Mouse (Mus musculus) CD4-positive helper T cell, adult 2 months (primary cell): ENCODE results near the gene Abce1.
"Not testable (repeated sequence)": the region's sequence is repeated elsewhere in the genome, so short reads cannot be mapped to it uniquely, and the experiment has no call there.

Source experiments
- DNase-seq: peaks from one replicate; pipeline ENCODE4 v3.0.0-alpha.2; 2012; ENCODE audit warnings: low read depth, missing footprints, low spot score

Gene Abce1

DNA sequence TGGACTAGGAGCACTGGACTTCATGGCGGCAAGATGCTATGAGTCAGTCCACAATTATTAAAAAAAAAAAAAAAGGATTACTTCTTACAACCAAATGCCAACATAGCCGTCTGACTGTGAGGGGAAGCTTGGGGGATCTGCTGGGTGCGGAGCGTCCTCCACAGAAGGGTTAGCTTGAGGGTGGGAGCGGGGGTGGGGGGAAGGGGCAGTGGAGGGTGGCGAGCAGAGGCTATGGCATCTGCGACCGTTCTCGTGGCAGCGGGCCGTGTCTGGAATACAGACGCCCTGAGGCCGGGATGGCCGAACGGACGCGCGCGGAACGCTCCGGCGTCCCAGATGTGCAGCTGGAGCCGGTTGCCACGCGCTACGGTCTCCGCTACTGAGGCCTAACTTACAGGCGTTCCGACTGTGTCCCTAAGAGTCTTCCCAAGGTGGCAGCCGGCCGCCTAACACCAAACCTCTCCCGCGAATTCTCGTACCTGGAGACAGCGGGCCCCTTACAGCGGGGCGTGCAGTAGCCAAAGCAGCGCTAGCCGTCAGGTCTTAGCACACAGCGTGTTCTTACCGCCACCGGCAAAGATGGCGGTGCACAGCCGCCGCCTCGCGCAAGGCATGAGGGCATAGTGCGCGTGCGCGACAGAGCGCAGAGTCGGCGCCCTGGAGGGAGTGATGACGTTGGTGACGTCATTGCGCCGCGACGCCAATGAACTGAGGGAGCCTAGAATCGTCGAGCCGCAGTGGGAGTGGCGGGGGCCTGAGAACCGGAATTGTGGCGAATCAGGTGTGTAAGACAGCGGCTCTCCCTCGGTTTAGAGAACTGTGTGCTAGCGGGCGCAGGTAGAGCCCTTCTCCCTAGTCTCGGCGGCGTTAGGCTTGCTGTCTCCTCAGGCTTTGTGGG, at the start of gene Abce1, which contains the start of gene Anapc10:
Abce1 (minus strand) TSS at position 677 of the 898 bp plus-strand sequence.
Anapc10 (plus strand) TSS at position 757 of the 898 bp plus-strand sequence.
- peak; percentile 99 for DNase-seq

DNA sequence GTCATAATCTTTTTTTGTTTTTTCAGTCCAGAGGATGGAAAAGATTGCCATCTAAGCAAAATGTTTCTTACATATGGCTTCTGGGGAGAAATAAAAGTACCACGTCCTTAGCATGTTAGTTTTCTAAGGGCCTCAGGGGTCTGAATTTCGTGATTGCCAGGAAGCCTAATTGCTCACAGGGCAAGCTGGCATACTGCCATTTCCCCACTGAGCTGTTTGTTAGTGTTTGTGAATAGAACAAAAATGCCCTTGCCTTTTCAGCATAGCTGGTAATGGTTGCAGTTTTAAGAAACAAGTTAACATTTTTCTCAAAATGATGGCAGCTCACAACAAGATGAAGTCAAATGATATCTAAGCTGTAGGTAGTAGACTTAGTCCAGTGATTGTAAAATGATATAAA, 38.8 kb upstream of the Abce1 start:
- no peak for DNase-seq

DNA sequence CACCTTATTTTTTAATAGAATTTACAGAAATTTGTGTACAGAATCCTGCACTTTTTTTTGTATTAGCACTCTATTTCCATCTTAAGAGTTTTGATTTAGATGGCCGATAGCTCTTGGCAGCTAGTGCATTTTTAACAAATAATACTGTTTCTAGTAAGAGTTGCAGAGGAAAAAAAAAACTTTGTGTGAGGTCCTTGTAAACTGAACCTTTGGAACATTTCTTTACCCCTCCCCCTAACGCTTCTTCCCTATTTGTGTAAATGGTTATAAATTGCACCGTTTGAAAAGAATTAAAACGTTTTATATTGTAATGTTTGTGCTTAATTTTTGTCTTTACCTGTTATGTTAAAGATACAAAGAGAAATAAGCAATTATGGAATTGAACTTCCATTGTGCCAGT, 37.1 kb upstream of the Abce1 start:
- DNase-seq: no peak

DNA sequence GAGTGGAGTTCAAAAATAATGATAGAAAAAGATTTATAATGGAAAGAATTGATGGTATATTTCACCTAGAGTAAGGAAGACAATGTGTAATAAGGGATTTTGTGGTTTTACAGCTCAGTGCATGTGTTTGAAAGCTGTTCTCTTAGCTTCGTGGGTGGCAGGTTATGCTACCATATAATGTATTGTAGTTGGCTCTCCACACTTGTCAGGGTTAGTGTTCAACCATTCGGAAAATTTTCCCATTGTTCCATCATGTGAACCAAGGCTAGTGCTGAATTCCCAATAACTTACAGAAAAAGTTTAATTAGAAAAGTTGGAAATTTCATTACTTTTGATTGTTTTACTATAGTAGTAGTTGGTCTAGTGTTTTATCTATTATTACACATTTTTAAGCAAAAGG, 36.6 kb upstream of the Abce1 start:
- no peak for DNase-seq

DNA sequence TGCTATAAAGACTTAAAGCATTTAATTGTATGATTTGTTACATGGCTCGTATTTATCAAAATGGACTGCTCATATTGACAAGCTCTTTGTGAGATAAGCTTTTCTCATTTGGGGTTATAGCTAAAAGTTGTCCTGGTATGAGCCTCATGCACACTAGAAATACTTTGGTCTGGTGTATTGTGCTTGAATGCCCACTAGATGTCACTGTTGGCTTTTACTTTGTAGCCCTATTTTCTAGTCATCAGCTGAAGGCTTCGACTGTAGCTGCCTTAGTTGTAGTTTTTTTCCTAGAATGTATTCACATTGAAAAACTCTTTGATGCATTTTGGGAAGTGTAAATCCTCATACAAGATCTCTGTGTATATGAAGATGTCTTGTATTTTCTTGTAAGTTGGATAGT, 22.8 kb upstream of the Abce1 start:
- peak; percentile 61 for DNase-seq

DNA sequence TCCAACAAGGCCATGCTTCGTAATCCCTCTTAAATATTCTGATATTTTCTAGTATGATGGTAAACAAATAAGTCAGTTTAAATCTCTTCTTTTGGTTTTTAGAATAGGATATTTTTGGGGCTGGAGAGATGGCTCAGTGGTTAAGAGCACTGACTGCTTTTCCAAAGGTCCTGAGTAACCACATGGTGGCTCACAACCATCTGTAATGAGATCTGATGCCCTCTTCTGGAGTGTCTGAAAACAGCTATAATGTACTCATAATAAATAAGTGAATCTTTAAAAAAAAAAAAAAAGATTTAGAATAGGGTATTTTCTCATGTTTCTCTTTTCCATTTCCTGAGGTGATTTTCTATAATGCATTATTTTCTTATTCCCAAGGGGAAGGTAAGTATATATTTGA, 16.4 kb upstream of the Abce1 start:
- DNase-seq: no peak

DNA sequence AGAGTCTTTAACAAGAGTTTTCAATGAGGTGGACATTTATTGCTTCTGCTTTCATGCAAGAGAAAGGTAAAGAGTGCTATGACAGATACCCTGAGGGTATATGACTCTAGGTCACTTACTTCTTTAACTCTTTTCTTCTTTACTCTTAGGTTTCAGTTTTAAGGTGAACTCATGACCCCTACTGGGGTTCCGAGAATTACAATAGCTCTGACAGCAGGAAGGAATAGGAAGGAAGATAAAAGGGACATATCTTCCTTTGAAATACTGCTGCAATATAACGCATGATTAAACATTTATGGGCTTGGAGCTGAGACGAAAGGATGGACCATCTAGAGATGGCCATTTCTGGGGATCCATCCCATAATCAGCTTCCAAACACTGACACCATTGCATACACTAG, 13.0 kb upstream of the Abce1 start:
- DNase-seq: peak; percentile 32

DNA sequence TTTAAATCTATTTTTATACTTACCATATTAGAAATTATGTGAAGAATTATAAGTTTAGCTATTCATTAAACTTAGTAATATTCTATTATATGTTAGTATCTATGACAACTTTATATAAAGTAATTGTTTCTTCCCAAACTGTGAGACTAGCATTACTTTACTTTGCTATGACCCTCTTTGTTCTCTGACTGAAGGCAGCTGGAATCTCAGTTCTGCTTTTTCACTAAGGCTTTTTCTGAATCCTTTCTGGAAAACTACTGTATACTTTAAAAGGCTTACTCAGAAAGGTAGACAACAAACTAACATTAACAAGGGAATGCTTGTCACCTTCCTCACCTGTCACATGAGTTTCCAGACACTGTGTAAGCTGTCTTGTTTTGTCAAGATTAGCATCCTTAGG, 11.8 kb upstream of the Abce1 start:
- no peak for DNase-seq

DNA sequence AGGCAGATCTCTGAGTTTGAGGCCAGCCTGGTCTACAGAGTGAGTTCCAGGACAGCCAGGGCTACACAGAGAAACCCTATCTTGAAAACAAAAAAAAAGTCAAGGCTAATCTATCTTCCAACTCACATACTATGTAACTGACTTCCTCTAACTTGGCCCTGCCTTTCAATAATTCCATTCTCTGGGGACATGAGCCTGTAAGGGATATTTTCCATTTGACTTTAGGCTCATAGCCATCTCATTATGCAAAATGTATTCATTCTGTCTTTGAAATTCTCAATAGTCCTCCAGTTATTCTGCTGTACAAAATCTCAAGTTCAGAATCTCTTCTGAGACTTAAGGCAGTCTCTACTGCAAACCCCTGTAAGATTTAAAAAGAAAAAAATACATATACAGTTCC, 10.0 kb upstream of the Abce1 start:
- DNase-seq: no peak

DNA sequence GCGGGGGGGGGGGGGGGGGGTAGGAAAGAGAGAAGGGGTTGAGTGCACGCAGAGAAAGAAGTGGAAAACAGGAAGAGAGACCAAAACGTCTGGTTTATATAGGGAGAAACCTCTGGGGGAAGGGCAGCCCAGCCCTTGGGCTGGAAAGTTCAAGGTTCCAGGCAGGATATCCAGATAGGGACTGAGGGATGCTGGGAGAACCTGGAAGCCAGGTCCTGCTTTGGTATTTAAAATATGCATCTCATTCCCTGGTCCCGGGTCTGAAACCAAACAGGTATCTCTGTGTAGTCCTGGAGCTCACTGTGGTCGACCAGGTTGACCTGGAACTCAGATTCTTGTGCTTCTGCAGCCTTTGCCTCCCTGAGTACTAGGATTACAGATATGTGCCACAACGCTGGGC, 1.1 kb upstream of the Abce1 start:
- DNase-seq: no peak

DNA sequence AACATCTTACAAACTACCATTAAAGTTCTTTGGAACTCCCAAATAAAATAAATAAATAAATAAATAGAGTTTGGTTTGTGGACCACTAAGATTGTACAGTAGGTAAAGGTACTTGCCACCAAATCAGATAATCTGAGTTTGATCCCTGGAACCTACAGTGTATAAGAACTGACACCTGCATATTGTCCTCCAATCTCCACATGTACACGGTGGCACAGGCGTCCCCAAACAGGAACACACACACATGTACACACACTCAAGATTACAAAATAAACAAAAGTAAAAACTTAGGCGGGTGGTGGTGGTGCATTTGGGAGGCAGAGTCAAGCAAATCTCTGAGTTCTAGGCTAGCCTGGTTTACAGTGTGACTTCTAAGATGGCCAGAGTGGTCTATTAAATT, 4.9 kb downstream of the Abce1 start:
- DNase-seq: no peak

DNA sequence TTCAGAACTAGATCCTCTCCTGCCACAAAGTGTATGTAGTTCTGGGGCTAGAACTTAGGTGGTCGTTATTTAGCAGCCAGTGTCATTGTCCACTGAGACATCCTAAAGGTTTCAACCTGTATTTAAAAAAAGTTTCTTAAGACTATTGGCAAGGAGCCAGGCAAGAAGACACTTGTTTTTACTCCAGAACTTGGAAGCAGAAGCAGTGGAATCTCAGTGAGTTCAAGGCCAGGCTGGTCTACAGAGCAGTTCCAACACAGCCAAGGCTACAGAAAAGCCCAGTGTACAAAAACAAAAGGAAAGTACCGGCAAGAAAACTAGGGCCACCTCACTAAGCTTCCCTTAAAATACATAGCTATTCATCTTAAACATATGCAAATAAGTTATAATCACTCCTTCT, 19.0 kb downstream of the Abce1 start:
- DNase-seq: no peak

DNA sequence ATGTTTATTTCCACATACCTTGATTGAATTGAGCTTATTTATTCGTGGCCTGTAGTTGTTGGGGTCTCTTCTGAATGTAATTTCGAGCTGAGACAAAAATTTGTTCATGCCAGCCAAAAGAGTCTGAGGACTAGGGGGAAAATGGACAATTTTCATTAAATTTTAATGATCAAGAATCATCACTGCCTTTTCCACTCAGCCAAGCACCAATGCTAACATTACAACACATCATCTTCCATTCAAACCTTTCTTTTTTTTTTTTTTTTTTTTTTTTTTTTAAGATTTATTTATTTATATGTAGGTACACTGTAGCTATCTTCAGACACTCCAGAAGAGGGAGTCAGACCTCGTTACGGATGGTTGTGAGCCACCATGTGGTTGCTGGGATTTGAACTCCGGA, 25.6 kb downstream of the Abce1 start:
- not testable (repeated sequence) for DNase-seq

DNA sequence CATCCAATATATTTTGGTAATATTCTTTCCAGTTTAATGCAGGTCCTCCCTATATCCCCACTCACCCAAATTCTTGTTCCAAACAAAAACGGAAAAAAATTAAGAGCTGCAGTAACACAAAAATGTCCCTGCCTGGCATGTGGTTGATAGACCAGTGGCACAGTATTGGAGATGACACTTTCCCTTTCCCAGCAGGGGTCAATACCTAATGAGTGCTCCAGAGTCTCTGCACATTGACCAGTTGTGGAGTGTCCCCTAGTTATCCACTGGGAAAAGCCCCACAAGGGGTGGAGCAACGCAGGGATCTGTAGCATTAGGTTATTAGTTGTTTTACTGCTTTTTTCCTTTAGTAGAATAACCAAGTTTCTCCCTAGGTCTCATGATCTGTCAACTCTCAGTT, 30.6 kb downstream of the Abce1 start:
- no peak for DNase-seq

DNA sequence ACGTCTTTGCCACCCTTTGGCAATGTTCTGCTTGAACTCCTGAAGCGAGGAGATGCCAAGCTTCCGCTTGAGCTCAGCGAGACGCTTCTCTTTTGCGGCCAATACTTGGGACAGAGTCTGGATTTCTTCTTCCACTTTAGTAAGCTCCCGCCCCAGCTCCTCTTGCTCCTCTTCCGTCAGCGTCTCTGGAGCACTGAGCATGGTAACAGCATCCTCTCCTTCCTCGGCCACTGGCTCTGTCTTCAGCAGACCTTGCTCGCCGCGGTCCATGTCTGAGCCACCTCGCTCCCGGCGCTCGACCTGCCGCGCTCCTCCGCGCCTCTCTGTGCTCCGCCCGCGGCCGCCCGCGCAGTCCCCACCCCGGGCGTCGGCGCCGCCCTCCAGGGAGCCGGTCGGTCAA, 31.0 kb downstream of the Abce1 start:
- DNase-seq: peak; percentile 20

DNA sequence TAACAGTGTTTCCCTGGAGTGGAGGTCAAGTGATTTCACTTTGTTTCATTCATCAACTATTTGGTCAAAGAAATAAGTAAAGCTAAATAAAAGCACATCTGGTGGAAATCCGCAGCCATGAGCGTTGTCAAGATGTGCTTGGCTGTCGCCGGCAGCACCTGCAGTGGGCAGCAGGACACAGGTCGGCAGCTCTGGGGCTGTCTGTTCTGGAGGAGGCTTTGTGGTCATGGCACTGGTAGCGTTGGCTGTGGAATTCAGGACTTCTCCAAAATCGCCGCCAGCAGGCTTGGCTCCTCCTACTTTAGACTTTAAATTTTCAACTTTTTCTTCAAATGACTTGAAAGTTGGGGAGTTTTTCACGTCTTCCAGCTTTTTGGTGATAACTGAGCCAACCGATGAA, 31.5 kb downstream of the Abce1 start:
- peak; percentile 13 for DNase-seq

DNA sequence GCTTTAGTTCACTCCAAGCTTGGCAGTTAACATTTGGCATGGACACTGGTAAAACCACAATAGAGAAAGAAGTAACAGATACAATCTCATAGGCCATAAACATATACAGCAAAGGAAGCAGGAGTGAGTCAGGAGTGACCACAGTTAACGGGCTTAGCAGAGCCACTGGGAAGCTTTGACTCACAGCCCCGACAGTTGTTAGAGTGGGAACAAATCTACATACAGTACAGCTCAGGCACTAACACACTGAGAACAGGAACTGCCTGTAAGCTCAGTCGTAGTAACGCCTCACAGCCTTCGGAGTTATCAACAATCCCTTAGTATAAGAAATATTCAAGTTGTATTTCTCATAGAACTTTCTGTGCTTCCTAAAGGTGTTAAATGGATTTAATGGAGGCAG, 32.5 kb downstream of the Abce1 start:
- peak; percentile 63 for DNase-seq

DNA sequence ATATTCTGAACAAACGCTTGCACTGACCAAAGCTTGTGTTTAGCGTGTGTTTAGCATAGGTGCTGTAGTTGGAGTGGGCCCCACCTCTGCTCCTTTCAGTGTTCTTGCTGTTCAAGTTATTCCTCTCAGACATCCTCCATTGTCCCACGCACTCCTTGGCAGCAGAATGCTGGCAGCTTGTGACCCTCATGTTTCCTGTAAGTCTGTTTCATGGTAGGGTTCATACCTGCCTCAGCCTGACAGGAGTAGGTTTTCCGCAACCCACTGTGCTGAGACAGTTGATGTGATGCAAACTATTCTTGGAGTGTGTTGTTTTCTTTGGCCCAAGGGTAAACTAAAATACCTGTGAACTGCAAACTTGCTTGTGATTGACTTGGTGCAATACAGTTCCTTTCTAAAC, 35.1 kb downstream of the Abce1 start:
- no peak for DNase-seq

DNA sequence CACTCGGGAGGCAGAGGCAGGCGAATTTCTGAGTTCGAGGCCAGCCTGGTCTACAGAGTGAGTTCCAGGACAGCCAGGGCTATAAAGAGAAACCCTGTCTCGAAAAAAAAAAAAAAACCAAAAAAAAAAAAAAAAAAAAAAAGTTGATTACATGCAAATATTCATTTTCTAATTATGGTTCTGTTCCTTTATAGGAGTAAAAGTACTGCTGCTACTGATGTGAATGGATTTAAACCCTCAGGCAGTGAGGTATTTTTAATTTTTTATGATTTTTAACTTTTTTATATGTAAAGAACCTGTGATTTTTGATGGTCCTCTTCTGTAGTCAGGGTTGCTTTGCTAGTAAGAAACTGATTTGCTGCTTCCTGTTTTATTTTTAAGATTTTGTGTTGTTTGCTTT, 52.8 kb downstream of the Abce1 start:
- DNase-seq: not testable (repeated sequence)

DNA sequence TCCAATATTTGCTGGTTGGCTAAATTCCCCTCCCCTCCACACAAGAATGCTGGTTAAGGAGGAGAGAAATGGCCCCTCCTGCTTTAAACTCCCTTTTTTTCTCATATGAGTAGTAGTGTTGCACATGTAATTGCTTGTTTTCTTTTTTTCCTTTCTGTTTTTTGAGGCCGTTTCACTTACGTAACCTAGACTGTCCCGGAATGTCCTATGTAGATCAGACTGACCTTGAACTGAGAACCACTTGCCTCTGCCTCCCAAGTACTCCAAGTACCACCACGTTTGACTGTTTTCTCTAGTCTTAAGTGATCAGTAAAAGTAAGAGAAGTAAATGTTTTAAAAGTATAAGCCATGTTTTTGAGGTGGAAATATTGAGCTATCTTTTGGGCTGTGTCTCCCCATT, 57.8 kb downstream of the Abce1 start:
- DNase-seq: no peak

DNA sequence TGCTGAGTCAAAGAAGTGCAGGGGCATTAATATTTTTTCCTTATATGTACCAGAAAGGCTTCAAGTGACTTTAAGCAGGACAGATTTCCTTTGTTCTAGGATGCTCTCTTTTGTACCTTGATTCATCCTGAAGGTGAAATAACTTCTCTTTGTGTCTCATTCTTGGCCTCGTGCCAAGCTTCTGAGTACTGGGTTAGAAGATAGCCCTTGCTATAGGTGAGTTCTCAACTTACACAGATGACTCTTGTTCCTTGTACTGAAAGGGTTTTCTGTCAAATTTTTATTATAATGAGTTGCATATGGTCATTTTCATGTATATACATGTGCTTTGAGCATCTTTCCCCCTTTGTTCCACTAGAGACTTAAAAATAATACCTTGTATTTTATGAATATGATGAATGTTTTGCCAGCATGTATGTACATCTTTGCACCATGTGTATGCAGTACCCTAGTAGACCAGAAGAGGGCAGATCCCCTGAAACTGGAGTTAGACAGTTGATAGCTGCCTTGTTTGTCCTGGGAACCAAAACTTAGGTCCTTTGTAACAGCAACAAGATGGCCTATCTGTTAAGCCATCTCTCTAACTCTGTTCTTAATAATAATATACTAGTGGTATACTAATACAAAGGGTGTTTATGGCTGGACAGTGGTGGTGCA, 61.3 kb downstream of the Abce1 start:
- DNase-seq: peak; percentile 55

DNA sequence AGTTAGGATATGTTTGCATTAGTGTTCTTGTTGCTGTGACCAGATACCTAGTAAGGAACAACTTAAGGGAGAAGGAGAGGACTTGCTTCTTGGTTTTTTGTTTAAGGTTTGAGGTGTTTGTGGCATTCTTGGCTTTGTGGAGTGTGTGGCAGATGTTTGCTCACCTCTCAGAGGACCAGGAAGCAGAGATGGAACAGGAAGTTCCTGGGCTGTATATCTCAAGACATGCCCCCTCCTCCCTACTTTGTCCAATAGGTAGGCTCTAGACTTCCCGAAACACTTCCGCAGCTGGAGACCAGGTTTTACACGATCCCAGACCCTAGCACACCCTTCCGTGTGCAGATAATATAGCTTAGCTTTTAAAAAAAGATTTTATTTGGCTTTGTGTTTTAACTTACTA, 62.0 kb downstream of the Abce1 start:
- no peak for DNase-seq

DNA sequence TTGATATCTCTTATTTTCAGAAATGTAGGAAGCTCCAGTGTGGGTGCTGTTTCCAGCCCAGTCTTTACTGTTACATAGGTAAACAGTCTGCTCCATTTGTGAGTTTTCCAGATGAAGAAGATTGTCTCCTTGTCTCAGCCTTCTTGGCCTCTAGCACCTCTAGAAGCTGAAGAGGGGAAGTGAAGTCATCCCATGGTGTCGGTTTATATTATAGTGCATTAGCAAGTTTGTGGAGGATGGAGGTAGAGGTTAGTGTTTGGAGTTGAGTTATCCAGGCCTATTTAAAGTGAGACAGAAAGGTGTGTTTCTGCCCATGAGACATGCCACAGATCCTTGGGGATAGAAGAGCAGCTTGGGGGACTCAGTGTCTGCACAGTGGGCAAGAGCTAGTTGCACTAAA, 70.4 kb downstream of the Abce1 start:
- peak; percentile 13 for DNase-seq
